Mouse (Mus musculus) embryonic facial prominence, embryonic 12.5 days (tissue): ENCODE data around the gene Slk. TPM values are rescaled to one million over a fixed set of nuclear protein-coding genes. Genes with fewer than 3 reads are reported as not detected.
"Not testable (repeated sequence)": the region's sequence is repeated elsewhere in the genome, so short reads cannot be mapped to it uniquely, and the experiment has no call there.

Experiments used
- ATAC-seq: fragments of 200-750 bp; cut with Nextera tagmentation; 2 replicates; pipeline ENCODE4 v1.8.0; 2017; ENCODE audit not compliant: insufficient number of reproducible peaks, insufficient read depth, low FRiP score, low TSS enrichment
- H3K27ac ChIP-seq: fragments of 300-500 bp; sonication (generic); 2 replicates; pipeline ENCODE4 v1.5.1; 2016; ENCODE audit warnings: mild to moderate bottlenecking
- H3K27me3 ChIP-seq: fragments of 300-500 bp; sonication (generic); 2 replicates; pipeline ENCODE4 v1.6.1; 2016; ENCODE audit warnings: mild to moderate bottlenecking, moderate library complexity
- H3K36me3 ChIP-seq: fragments of 300-500 bp; sonication (generic); 2 replicates; pipeline ENCODE4 v1.6.1; 2016; ENCODE audit warnings: mild to moderate bottlenecking
- H3K4me1 ChIP-seq: fragments of 300-500 bp; sonication (generic); 2 replicates; pipeline ENCODE4 v1.6.1; 2016
- H3K4me2 ChIP-seq: fragments of 300-500 bp; sonication (generic); replicated peaks from 2 replicates; pipeline ENCODE4 v1.6.1; 2016; ENCODE audit warnings: mild to moderate bottlenecking, moderate library complexity
- H3K4me3 ChIP-seq: fragments of 300-500 bp; sonication (generic); 2 replicates; pipeline ENCODE4 v1.5.1; 2016; ENCODE audit warnings: mild to moderate bottlenecking
- H3K9ac ChIP-seq: fragments of 300-500 bp; sonication (generic); 2 replicates; pipeline ENCODE4 v1.6.1; 2016; ENCODE audit warnings: mild to moderate bottlenecking, moderate library complexity
- H3K9me3 ChIP-seq: fragments of 300-500 bp; sonication (generic); 2 replicates; pipeline ENCODE4 v1.6.1; 2016; ENCODE audit warnings: mild to moderate bottlenecking, moderate library complexity
- WGBS: fragments of 180-500 bp; shearing (Covaris S2); methylation state at CpG from one replicate; pipeline ENCODE4 v1.1.7; 2016; 5-methylcytosine and 5-hydroxymethylcytosine counted together
- polyA plus RNA-seq: library from polyadenylated mRNA; unstranded; fragments of >200 nt; fragmentation: Nextera tagmentation; extraction: Ambion mirVana; gene quantifications from 2 replicates; pipeline ENCODE4 v1.2.1, GENCODE M21; 2016

Slk gene
- polyA plus RNA-seq, 1 experiment from 2014 or later = 10.7 TPM

DNA sequence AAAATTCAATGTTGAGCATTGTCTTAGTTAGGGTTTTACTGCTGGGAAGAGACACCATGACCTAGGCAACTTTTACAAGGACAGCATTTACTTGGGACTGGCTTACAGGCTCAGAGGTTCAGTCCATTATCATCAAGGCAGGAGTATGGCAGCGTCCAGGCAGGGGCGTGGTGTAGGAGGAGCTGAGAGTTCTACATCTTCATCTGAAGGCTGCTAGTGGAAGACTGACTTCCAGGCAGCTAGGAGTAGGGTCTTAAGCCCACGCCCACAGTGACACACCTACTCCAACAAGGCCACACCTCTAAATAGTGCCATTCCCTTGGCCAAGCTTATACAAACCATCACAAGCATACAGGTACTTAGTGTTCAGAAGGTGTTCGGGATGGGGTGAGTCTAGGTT, 7.5 kb upstream of the Slk start:
- H3K4me1 ChIP-seq, H3K27ac ChIP-seq, H3K4me2 ChIP-seq, H3K4me3 ChIP-seq, ATAC-seq, H3K36me3 ChIP-seq, H3K27me3 ChIP-seq, H3K9ac ChIP-seq, H3K9me3 ChIP-seq: not testable (repeated sequence)
- 64% methylated on average over 4 of the region's 4 CpGs for WGBS

DNA sequence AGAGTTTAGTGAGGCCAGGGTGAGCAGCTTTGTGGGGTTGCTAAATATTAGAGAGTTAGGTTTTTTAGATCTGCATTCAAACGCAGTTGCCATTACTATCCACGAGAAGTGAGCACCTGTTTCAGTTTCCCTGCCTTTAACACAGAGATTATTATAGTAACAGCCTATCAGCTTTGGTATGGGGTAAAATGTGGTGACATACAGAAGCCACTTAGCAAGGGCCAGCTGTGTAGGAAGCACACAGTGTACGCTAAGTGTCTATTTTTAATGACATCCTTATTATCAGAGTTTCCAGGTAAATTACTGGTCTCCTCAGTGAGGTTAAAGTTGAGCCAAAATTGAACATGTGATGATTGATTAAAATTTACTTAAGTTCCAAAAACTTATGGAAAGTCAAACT, 5.8 kb upstream of the Slk start:
- WGBS = 83% methylated on average over 3 of the region's 3 CpGs
- no peak for ATAC-seq
- no peaks in the 10 kb centered on the region for H3K9me3 ChIP-seq
- H3K27me3 ChIP-seq = no peaks in the 10 kb centered on the region
- H3K4me3 ChIP-seq = no peak overlapping the region
- H3K36me3 ChIP-seq = no peaks in the 10 kb centered on the region
- H3K4me1 ChIP-seq = peaks cover 3% of the 10 kb centered on the region; the same call in 1 of the 2 replicates
- H3K4me2 ChIP-seq = no peak overlapping the region
- H3K27ac ChIP-seq = no peak overlapping the region
- no peak overlapping the region for H3K9ac ChIP-seq

DNA sequence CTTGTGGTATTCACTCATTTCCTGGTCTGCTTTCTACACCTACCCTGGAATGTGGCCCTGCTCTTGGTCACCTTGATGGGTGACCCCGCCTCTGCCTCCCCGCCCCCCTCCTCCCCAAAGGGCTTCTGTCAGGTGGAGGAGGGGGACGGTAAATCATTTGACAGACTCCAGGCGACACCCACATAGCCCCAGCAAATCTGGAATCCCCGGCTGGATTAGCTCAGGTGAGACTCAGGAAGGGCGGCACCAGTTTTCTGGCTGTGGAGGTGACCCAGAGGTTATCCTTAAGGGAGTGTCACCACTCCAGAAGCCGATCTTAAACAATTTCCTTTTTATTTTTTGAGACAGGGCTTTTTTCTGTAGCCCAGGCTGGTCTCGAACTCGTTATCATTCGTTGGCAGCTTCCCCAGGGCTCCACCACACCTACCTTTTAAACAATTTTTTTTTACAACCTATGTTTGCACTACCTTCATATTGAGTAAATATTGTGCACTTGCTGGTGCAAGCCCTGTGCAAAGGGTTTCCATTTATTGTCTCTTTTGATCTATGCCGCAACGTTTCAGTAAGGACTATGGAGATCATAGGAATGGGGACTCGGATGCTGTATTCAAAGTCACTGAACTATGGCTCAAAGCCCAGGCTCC, 775 bp upstream of the Slk start:
- no peaks in the 10 kb centered on the region for H3K27me3 ChIP-seq
- peak overlapping the region; percentile 69 for H3K4me2 ChIP-seq
- WGBS = 15% methylated on average over 13 of the region's 13 CpGs
- H3K4me3 ChIP-seq = peak overlapping the region; percentile 74
- H3K9ac ChIP-seq = peak overlapping the region; percentile 91
- no peaks in the 10 kb centered on the region for H3K9me3 ChIP-seq
- H3K27ac ChIP-seq = peak overlapping the region; percentile 92
- ATAC-seq = no peak
- peaks cover 19% of the 10 kb centered on the region for H3K4me1 ChIP-seq
- no peaks in the 10 kb centered on the region for H3K36me3 ChIP-seq

DNA sequence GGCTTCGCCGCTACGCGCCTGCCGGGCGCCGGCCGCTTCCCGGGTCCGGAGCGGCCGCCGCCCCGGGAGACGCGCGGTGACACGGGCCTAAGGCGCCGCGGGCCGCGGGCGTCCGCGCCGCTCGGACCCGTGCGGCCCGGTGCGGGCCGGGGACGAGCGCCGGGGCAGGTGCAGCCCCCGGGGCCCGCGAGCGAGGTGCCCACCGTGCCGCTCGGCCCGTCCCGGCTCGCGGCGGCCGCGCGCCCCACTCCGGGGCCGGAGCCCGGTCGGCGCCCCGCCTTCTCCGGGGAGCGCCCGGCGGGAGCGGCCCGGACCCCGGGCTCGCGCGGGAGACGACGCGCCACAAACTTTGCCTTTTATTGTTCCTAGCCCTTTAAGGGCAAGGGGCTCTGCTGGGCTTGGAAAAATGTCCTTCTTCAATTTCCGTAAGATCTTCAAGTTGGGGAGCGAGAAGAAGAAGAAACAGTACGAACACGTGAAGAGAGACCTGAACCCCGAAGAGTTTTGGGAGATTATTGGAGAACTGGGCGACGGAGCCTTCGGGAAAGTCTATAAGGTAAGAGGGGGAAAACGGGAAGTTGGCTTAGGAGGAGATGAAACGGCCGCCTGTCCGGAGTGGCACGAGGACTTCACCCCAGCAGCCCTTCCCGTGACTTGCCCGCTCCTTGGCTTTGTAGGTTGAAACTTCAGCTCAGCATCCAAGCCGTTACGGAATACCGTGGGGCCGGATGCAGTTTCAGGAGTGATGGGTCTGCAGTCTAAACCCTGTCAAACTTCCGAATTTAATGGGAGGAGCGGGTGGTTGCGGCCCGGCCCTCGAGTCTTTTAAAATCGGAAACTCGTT, 532 bp downstream of the Slk start:
- Histone ChIP-seq H3K27me3 (no peaks in the 10 kb centered on the region), H3K9ac (peak overlapping the region; percentile 91), H3K36me3 (no peaks in the 10 kb centered on the region), H3K4me2 (peak overlapping the region; percentile 69), H3K4me3 (peak overlapping the region; percentile 74), H3K4me1 (peaks cover 19% of the 10 kb centered on the region), H3K27ac (peak overlapping the region; percentile 92), H3K9me3 (no peaks in the 10 kb centered on the region)
- under 1% methylated on average over 55 of the region's 96 CpGs for WGBS
- ATAC-seq = peak; percentile 65

DNA sequence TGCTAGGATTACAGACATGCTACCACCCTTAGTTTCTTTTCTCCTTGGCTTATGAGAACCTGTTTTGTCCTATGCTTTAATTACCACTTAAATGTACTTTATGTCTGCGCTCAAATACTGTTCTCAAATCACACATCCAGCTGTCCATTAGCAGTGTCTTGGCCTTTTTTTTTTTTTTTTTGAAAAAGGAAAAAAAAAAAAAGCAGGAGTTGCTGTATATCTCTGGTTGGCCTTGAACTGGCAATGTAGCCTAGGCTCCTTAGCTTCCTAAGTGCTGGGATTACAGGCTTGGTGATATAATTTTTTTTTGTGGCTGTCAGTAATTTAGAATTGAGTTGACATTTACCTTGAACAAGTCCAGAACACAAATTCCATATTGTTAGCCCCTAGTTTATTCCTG, 6.3 kb downstream of the Slk start:
- Histone ChIP-seq H3K4me2 (no peak overlapping the region), H3K27ac (no peak overlapping the region), H3K9ac (no peak overlapping the region), H3K27me3 (no peaks in the 10 kb centered on the region), H3K4me3 (no peak overlapping the region), H3K4me1 (peaks cover 20% of the 10 kb centered on the region), H3K36me3 (no peaks in the 10 kb centered on the region), H3K9me3 (no peaks in the 10 kb centered on the region)
- no peak for ATAC-seq
- WGBS = 62% methylated on average over 1 of the region's 1 CpGs

DNA sequence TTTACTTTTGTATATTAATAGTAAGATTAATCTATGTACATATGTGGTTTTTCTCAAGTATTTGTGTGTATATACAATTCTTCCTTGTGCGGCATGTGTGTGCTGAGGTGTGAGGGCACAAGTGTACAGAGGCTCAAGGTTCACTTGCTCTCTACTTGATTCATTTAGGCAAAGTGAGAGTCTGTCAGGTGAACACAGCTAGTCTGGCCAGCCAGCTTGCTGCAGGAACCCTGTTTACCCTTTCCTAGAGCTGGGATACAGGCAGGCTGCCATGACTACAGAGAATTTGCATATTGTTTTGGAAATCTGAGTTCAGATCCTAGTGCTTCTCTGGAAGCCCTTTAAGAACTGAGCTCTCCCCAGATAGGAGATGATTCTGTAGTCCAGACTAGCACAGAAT, 7.5 kb downstream of the Slk start:
- Histone ChIP-seq H3K27ac (no peak overlapping the region), H3K9ac (no peak overlapping the region), H3K4me3 (no peak overlapping the region), H3K4me2 (no peak overlapping the region), H3K9me3 (no peaks in the 10 kb centered on the region), H3K27me3 (no peaks in the 10 kb centered on the region), H3K4me1 (peaks cover 10% of the 10 kb centered on the region), H3K36me3 (no peaks in the 10 kb centered on the region)
- 88% methylated on average over 1 of the region's 1 CpGs for WGBS
- ATAC-seq = no peak

DNA sequence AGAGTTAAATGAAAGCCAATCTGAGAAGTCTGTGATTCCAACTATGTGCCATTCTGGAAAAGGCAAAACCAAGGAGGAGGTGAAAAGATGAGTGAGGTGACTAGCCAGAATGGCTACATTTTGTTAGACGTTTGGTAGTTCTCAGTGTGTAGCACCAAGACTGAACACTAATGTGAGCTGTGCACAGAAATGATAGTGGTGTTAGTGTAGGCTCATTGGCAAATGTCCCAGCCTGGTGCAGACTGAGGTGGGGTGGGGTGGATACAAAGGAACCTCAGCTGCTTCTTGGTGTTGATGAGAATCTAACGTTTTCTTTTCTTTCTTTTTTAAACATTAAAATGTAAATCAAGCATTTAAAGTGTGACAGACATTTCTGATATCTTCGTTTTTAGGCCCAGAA, 29.0 kb downstream of the Slk start:
- H3K9me3 ChIP-seq = no peaks in the 10 kb centered on the region
- H3K36me3 ChIP-seq = no peaks in the 10 kb centered on the region
- no peak overlapping the region for H3K4me2 ChIP-seq
- no peaks in the 10 kb centered on the region for H3K27me3 ChIP-seq
- WGBS = 66% methylated on average over 3 of the region's 3 CpGs
- no peaks in the 10 kb centered on the region for H3K4me1 ChIP-seq
- H3K4me3 ChIP-seq = no peak overlapping the region
- no peak for ATAC-seq
- H3K9ac ChIP-seq = no peak overlapping the region
- no peak overlapping the region for H3K27ac ChIP-seq

DNA sequence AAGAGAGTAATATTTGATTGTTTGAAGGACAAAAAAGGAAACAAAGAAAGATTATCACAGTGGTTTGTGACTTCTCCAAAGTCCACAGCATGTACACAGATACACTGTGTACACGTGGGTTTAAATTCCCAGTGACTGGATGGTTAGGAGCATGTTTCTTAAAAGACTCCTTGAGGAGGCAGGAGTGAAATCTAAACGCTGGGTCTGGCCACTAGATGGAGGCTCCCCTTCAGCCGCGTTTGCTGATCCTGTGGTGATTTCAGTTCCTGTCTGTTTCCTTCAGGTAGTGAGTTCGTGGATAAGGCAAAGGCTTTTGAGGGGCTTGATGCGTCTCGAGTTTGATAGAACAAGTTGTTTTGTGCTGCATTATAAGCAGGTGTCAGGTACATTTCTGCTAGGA, 34.0 kb downstream of the Slk start:
- 50% methylated on average over 7 of the region's 7 CpGs for WGBS
- no peak overlapping the region for H3K4me2 ChIP-seq
- H3K27ac ChIP-seq = no peak overlapping the region
- no peak overlapping the region for H3K9ac ChIP-seq
- ATAC-seq = no peak
- H3K4me1 ChIP-seq = no peaks in the 10 kb centered on the region
- H3K36me3 ChIP-seq = peaks cover 24% of the 10 kb centered on the region
- no peak overlapping the region for H3K4me3 ChIP-seq
- no peaks in the 10 kb centered on the region for H3K9me3 ChIP-seq
- H3K27me3 ChIP-seq = no peaks in the 10 kb centered on the region

DNA sequence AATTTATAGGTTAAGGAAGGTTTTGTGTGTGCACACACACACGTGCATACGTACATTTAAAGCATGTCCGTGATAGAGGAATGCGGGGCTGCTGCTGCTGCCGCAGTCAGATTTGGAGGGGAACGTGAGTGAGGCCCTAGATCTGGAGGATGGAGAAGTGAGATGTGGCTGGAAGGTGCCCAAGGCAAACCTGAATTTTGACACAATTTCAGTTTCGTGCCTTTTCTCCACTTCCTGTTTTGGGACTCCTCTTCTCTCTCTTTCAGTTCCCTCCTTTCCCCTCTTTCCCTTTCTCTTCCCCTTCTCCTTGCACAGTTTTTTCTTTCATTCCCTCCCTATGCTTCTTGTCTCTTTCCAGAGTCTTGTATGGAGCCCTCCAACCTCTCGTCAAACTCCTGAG, 42.0 kb downstream of the Slk start:
- H3K27ac ChIP-seq = no peak overlapping the region
- no peaks in the 10 kb centered on the region for H3K27me3 ChIP-seq
- H3K9ac ChIP-seq = no peak overlapping the region
- H3K4me2 ChIP-seq = no peak overlapping the region
- H3K4me1 ChIP-seq = no peaks in the 10 kb centered on the region
- H3K9me3 ChIP-seq = no peaks in the 10 kb centered on the region
- no peak for ATAC-seq
- 88% methylated on average over 8 of the region's 8 CpGs for WGBS
- H3K4me3 ChIP-seq = no peak overlapping the region
- peaks cover 52% of the 10 kb centered on the region for H3K36me3 ChIP-seq

DNA sequence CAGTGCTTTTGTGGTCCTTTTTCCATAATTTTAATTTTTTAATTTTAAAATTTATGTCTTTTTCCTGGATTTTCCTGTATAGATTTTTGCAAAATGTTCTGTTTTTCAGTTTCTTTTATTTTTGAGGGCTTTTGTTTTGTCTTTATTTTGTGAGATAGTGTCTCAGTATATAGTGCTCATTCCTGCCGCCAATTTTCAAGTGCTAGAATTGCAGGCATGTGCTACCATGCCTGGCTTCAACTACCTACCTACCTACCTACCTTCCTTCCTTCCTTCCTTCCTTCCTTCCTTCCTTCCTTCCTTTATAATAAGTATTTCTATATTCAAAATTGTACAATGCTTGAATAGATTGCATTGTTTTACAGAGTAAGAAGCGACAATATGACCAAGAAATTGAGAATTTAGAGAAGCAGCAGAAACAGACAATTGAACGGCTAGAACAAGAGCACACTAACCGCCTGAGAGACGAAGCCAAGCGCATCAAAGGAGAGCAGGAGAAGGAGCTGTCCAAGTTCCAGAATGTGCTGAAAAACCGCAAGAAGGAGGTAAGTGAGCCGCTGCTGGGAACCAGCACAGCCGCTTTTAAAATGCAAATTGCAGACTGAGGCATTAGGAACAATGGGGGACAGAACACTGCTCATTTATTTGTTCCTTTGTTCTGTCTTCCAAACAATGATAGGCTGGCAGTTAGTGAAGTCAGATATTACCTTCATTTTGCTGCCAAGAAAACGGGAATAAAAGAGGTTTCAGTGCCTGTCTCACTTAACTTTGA, 45.6 kb downstream of the Slk start:
- no peaks in the 10 kb centered on the region for H3K4me1 ChIP-seq
- no peak for ATAC-seq
- H3K27me3 ChIP-seq = no peaks in the 10 kb centered on the region
- H3K9ac ChIP-seq = no peak overlapping the region
- 59% methylated on average over 10 of the region's 10 CpGs for WGBS
- H3K4me3 ChIP-seq = no peak overlapping the region
- H3K4me2 ChIP-seq = no peak overlapping the region
- H3K36me3 ChIP-seq = peaks cover 38% of the 10 kb centered on the region
- no peak overlapping the region for H3K27ac ChIP-seq
- H3K9me3 ChIP-seq = no peaks in the 10 kb centered on the region

DNA sequence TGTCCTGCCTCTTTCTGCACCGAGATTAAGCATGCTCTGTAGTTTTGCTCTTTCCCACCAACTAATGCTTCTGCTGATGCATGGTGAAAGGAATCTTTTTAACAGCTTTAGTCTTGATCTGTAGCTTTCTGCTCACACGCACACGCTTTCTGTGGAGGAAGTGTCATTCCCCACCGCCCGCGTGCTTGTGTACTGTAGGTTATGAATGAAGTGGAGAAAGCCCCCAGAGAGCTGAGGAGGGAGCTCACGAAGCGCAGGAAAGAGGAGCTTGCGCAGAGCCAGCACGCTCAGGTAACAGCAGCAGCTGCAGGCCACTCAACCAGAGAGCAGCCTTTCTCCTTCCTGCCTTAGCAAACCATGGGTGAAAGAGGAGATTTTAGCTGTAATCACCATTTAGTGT, 48.0 kb downstream of the Slk start:
- no peak for ATAC-seq
- no peaks in the 10 kb centered on the region for H3K9me3 ChIP-seq
- H3K36me3 ChIP-seq = peaks cover 22% of the 10 kb centered on the region
- H3K4me3 ChIP-seq = no peak overlapping the region
- no peaks in the 10 kb centered on the region for H3K27me3 ChIP-seq
- H3K4me1 ChIP-seq = no peaks in the 10 kb centered on the region
- 91% methylated on average over 10 of the region's 10 CpGs for WGBS
- H3K27ac ChIP-seq = no peak overlapping the region
- H3K4me2 ChIP-seq = no peak overlapping the region
- no peak overlapping the region for H3K9ac ChIP-seq

DNA sequence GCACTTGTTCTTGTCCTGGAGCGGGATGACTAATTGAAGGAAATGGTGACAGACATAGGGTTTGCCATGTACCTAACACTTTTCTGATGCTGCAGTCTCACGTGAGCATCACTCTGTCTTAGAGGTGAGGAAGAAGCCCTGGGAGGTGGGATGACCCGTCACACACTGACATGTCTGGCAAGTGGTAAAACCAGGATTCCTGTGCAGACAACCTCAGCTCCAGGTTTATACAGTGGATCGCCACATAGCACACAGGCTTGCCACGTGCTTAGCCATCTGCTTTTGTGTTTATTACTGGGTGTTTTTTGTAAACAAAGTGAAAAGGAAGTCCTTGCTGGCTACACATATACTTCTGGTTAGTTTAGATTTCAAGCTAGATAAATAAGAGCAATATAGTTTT, 49.6 kb downstream of the Slk start:
- Histone ChIP-seq H3K4me1 (no peaks in the 10 kb centered on the region), H3K36me3 (peaks cover 9% of the 10 kb centered on the region; the same call in 1 of the 2 replicates), H3K9me3 (no peaks in the 10 kb centered on the region), H3K27ac (no peak overlapping the region), H3K4me2 (no peak overlapping the region), H3K4me3 (no peak overlapping the region), H3K9ac (no peak overlapping the region), H3K27me3 (no peaks in the 10 kb centered on the region)
- WGBS = 82% methylated on average over 5 of the region's 5 CpGs
- no peak for ATAC-seq
